In genomic region chr8:64281598-64281997, GRCm38 (mm10) we compare ENCODE assay signal across 14 mouse cellular contexts.
"Had no signal": no experiment of that assay in that cellular context is flagged by ENCODE, and none has a peak within 500 bp of the region (broad histone marks: within the 10 kb centered on the region; RNA-seq: fewer than 3 reads in every experiment).

No protein-coding gene starts in this region.

- H3K9ac ChIP-seq: limb, embryonic 15.5 days; liver, embryonic 12.5 days; lung, embryonic 14.5 days; neural tube, embryonic 15.5 days had no signal

- H3K9me3 ChIP-seq: limb, embryonic 15.5 days; liver, embryonic 12.5 days; midbrain, embryonic 10.5 days; neural tube, embryonic 15.5 days had no signal

- ATAC-seq: liver, embryonic 12.5 days had no signal

- H3K27me3 ChIP-seq: limb, embryonic 15.5 days; liver, embryonic 12.5 days; neural tube, embryonic 15.5 days had no signal

- H3K4me1 ChIP-seq: limb, embryonic 15.5 days; liver, embryonic 12.5 days; midbrain, embryonic 10.5 days; neural tube, embryonic 15.5 days had no signal

- DNase-seq: kidney, adult 9 months; kidney, postnatal 10 days; lung, embryonic 14.5 days; lung, postnatal 10 days; lung, postnatal 4 days; right cerebral cortex, postnatal 4 days; spleen, adult 18-20 months; thymus, adult 2 months; thymus, postnatal 25 days had no signal

- H3K4me2 ChIP-seq: limb, embryonic 15.5 days; liver, embryonic 12.5 days; lung, embryonic 14.5 days; neural tube, embryonic 15.5 days had no signal

- H3K36me3 ChIP-seq: limb, embryonic 15.5 days; liver, embryonic 12.5 days; midbrain, embryonic 10.5 days; neural tube, embryonic 15.5 days had no signal

- H3K27ac ChIP-seq: limb, embryonic 15.5 days; liver, embryonic 12.5 days; midbrain, embryonic 10.5 days; neural tube, embryonic 15.5 days had no signal

- H3K4me3 ChIP-seq: limb, embryonic 15.5 days; liver, embryonic 12.5 days; midbrain, embryonic 10.5 days; myocyte; neural tube, embryonic 15.5 days had no signal
